Mouse (Mus musculus) kidney, postnatal 25 days (tissue): ENCODE data around the gene Pax5.

ENCODE experiments used
- DNase-seq, 2 experiments: peaks; one replicate each; pipeline ENCODE4 v3.0.0; 2021; ENCODE audit warnings: mixed read lengths in 2 of 2

Pax5 gene

GRCm38 (mm10) chr4:44593091-44593490, 117.2 kb downstream of the Pax5 start:
- no peak for DNase-seq

- no peak for DNase-seq
These were observed 127.6 kb downstream of the Pax5 start for GRCm38 (mm10) chr4:44582687-44583086.

- DNase-seq = peak in 1 of 2 experiments; percentile 10
These were observed 131.7 kb downstream of the Pax5 start for GRCm38 (mm10) chr4:44578591-44578990.

GRCm38 (mm10) chr4:44577293-44577692, 133.0 kb downstream of the Pax5 start:
- DNase-seq = peak; percentile 54 to 67

- no peak for DNase-seq
These were observed 133.5 kb downstream of the Pax5 start for GRCm38 (mm10) chr4:44576786-44577185.

- no peak for DNase-seq
These were observed 137.3 kb downstream of the Pax5 start for GRCm38 (mm10) chr4:44573017-44573416.

- no peak for DNase-seq
These were observed 137.9 kb downstream of the Pax5 start for GRCm38 (mm10) chr4:44572373-44572772.

- no peak for DNase-seq
These were observed 141.1 kb downstream of the Pax5 start for GRCm38 (mm10) chr4:44569138-44569537.

GRCm38 (mm10) chr4:44568666-44569065, 141.6 kb downstream of the Pax5 start:
- no peak for DNase-seq

GRCm38 (mm10) chr4:44566401-44566800, 143.9 kb downstream of the Pax5 start:
- no peak for DNase-seq

GRCm38 (mm10) chr4:44565126-44566082, 144.9 kb downstream of the Pax5 start:
- no peak for DNase-seq

GRCm38 (mm10) chr4:44564602-44565001, 145.7 kb downstream of the Pax5 start:
- peak; percentile 66 to 80 for DNase-seq

GRCm38 (mm10) chr4:44560956-44561355, 149.3 kb downstream of the Pax5 start:
- DNase-seq = no peak

- DNase-seq = no peak
These were observed 151.7 kb downstream of the Pax5 start for GRCm38 (mm10) chr4:44558564-44558955.

- peak; percentile 45 to 49 for DNase-seq
These were observed 152.3 kb downstream of the Pax5 start for GRCm38 (mm10) chr4:44557815-44558563.

GRCm38 (mm10) chr4:44556586-44557281, 153.6 kb downstream of the Pax5 start:
- no peak for DNase-seq

- DNase-seq = no peak
These were observed 154.7 kb downstream of the Pax5 start for GRCm38 (mm10) chr4:44555576-44555975.

- DNase-seq = no peak
These were observed 158.8 kb downstream of the Pax5 start for GRCm38 (mm10) chr4:44551470-44551869.

- DNase-seq = no peak
These were observed 161.3 kb downstream of the Pax5 start for GRCm38 (mm10) chr4:44549029-44549428.

- DNase-seq = no peak
These were observed 164.6 kb downstream of the Pax5 start for GRCm38 (mm10) chr4:44545669-44546068.

GRCm38 (mm10) chr4:44544495-44544894, 165.8 kb downstream of the Pax5 start:
- no peak for DNase-seq

GRCm38 (mm10) chr4:44543880-44544279, 166.4 kb downstream of the Pax5 start:
- no peak for DNase-seq

- no peak for DNase-seq
These were observed 168.2 kb downstream of the Pax5 start for GRCm38 (mm10) chr4:44542101-44542500.
